Mouse (Mus musculus) cortical plate, adult 2 months (tissue): ENCODE measurements around the gene Cdsn. TPM values are rescaled to one million over a fixed set of nuclear protein-coding genes. Genes with fewer than 3 reads are reported as not detected.
A peak's percentile ranks its signal among the peaks of the same experiment; 100 is the strongest.

ENCODE experiments used
- H3K27ac ChIP-seq: fragments of 200-500 bp; 2 replicates; pipeline ENCODE4 v1.5.1; 2012; ENCODE audit warnings: low read length, control low read depth, inconsistent platforms; ENCODE audit not compliant: insufficient read depth
- H3K4me1 ChIP-seq: fragments of 200-500 bp; 2 replicates; pipeline ENCODE4 v1.6.1; 2011; ENCODE audit warnings: low read length; ENCODE audit not compliant: control insufficient read depth, insufficient read depth
- H3K4me3 ChIP-seq: fragments of 200-500 bp; 2 replicates; pipeline ENCODE4 v1.5.1; 2011; ENCODE audit warnings: mild to moderate bottlenecking, low read length, control low read depth; ENCODE audit not compliant: insufficient read depth
- CTCF ChIP-seq: fragments of 200-500 bp; IDR thresholded peaks from 2 replicates; pipeline ENCODE4 v1.5.1; 2011; ENCODE audit warnings: mild to moderate bottlenecking, control low read depth, low read length; ENCODE audit not compliant: insufficient read depth; ENCODE audit errors: extremely low read depth
- POLR2A ChIP-seq: fragments of 200-500 bp; IDR thresholded peaks from 2 replicates; pipeline ENCODE4 v1.6.1; 2011; ENCODE audit warnings: mild to moderate bottlenecking, low read length, control low read depth; ENCODE audit not compliant: insufficient read depth; ENCODE audit errors: extremely low read depth
- polyA plus RNA-seq: library from polyadenylated mRNA; depleted of rRNA; stranded (reverse); fragments of >200 nt; gene quantifications from 2 replicates; pipeline ENCODE4 v1.2.3, GENCODE M21; 2012

Cdsn gene
- polyA plus RNA-seq, 1 experiment, result 1.9 TPM

DNA sequence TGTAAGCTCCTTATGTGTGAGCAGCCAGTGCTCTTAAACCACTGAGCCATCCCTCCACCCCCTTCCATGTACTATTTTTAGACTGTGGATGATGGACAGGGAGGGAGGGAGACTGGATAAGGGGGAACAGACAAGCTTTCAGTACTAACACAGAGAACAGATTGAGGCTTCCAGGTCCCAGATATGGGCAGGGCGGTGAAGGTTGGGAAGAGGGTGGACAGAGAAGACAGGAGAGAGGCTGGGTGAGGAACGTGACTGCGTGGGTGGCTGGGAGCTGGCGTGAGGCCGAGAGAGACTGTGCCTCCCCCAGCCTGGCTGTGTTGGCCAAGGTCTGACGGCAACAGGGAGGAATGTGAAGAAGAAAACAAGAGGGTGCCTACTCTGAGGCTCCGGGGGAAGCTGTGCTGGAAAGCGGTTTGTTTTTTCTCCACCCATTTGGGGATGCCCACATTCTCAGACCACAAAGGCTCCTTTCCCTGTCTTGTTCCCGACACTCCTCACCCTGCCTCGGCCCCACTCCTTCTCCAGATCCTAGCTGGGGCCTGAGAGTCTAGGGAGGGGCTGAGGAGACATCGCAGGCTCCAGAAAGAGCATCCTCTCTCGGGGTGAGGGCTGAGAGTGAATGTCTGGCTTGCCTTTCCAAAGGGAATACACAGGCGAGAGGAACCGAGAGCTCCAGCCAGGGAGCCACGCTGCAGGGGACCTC is 2.3 kb upstream of the Cdsn start:
- Histone ChIP-seq H3K4me1 (peaks cover 2% of the 10 kb centered on the region; the same call in 1 of the 2 replicates), H3K4me3 (no peak overlapping the region)

DNA sequence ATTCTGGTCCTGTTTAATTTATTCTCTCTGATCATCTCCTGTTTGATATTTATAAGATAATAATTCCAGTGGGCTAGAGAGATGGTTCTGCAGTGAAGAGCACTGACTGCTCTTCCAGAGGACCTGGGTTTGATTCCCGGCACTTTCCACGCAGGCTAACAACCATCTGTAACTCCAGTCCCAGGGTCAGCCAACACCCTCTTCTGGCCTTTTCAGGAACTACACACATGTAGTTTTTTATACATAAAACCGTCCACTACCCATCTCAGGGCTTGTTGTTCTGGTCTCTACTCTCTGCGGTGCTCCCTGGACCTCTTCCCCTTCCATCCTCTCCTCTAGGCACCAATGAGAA is 1.8 kb upstream of the Cdsn start:
- Histone ChIP-seq H3K27ac (no peak overlapping the region), H3K4me3 (no peak overlapping the region), H3K4me1 (peaks cover 2% of the 10 kb centered on the region; the same call in 1 of the 2 replicates)
- TF ChIP-seq POLR2A, result no peak
- no peak for TF ChIP-seq CTCF

More for the DNA sequence above, 2.3 kb upstream of the Cdsn start:
- H3K27ac ChIP-seq, result peak overlapping the region; percentile 51; the same call in 1 of the 2 replicates
- TF ChIP-seq CTCF, result no peak
- TF ChIP-seq POLR2A, result peak; percentile 30; the same call in 1 of the 2 replicates

DNA sequence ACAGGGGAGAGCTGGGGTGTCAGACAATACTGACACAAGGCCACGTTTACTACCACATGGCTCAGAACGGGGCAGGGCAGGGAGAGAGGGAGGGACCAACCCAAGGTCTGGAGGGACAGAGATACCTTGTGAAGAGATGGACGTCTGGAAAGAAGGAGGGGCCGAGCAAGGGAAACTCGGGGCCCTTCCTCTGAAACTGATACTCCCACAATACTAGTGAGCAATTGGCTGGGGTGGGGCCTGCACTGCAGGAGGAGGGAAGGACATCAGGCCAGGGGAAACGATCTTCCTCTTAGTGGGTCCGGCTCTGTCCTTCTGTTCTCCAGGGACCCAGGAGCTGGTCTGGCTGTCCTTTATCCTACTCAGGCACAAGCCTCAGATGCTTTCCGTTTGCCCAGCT is 1.1 kb upstream of the Cdsn start:
- Histone ChIP-seq H3K27ac (no peak overlapping the region), H3K4me1 (peaks cover 2% of the 10 kb centered on the region; the same call in 1 of the 2 replicates), H3K4me3 (no peak overlapping the region)
- no peak for TF ChIP-seq CTCF

DNA sequence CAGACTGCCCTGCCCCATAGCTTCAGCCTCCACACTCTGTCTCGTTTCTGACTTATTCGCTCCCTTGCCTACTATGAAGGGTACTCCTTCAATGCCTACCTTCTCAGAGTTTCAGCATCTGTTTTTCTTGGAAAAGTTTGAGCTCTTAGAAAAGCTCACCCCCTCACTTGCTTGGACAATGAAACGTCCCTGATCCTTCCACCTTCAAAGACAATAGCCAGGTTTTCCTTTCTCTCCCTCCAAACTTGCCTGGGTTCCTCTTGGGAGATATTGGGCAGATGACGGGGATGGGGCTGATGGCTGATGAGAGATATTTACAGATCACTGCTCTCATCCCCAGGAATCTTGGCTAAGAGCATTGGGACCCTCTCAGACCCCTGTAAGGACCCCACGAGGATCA is 2.4 kb downstream of the Cdsn start:
- no peak for TF ChIP-seq CTCF
- no peak for TF ChIP-seq POLR2A
- H3K27ac ChIP-seq, result no peak overlapping the region
- H3K4me1 ChIP-seq, result peaks cover 2% of the 10 kb centered on the region; the same call in 1 of the 2 replicates
- H3K4me3 ChIP-seq, result no peak overlapping the region

DNA sequence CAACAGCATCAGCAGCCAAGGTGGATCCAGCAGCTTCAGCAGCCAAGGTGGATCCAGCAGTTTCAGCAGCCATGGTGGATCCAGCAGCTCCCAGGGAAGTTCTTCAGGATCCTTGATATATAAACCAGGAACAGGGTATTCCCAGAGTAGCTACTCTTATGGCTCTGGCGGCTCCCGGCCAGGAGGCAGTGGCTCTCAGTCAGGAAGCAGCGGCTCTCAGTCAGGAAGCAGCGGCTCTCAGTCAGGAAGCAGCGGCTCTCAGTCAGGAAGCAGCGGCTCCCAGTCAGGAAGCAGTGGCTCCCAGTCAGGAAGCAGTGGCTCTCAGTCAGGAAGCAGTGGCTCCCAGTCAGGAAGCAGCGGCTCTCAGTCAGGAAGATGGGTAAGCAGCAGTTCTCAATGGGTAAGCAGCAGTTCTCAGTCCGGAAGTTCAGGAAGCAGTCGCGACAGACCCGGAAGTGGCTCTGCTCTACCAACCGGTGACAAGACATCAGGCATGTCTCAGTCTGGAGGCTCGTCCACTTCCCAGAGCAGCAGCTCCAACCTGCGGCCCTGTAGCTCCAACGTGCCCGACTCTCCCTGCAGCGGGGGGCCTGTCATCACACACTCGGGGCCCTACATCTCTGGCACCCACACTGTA is 3.0 kb downstream of the Cdsn start:
- Histone ChIP-seq H3K4me3 (no peak overlapping the region), H3K4me1 (peaks cover under 1% of the 10 kb centered on the region; the same call in 1 of the 2 replicates), H3K27ac (no peak overlapping the region)
- no peak for TF ChIP-seq POLR2A
- TF ChIP-seq CTCF, result no peak

DNA sequence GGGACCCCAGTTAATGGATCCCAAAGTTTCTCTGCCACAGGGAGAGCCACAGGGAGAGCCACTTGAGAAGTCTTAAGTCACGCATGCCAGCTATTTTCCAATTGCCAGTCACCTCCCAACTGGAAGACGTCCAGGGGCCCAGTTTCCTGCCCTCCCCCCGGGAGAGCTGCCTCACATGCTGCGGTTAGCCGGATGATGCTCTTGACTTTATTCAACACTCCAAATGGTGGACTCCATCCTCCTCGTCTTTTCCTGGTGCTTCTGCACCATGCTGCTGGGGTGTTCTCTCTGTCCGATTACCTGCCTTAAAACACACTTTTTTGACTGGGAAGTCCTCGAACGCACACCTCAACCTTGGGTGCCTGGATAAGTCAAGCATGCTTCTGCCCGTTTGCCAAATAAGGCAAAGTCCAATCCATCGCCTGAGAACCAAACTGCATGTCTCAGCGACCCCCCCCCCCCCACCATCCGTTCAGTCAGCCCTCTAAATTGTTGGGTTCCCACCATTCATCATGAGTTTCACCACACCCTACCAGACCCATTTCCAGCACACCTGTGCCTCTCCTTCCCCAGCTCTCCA is 4.3 kb downstream of the Cdsn start:
- Histone ChIP-seq H3K4me1 (no peaks in the 10 kb centered on the region), H3K27ac (no peak overlapping the region), H3K4me3 (no peak overlapping the region)
- TF ChIP-seq CTCF, result no peak

DNA sequence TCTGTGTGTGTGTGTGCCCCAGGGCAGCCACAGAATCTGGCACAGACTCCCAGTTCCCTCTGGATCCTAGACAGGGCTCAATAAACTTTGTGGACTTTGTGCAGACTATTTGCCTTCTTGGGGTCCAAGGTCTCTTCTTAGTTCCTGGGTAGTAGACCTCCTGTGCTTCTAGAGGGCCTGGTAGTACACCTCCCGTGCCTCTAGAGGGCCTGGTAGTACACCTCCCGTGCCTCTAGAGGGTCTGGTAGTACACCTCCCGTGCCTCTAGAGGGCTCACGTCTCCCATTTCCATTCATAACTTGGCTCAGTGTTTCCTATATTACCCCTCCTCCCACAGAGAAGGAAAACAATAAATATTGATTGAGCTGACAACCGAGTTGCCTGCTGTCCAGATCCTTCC is 4.9 kb downstream of the Cdsn start:
- TF ChIP-seq POLR2A (no peak), CTCF (peak; percentile 79)
- Histone ChIP-seq H3K27ac (no peak overlapping the region), H3K4me3 (no peak overlapping the region), H3K4me1 (no peaks in the 10 kb centered on the region)

DNA sequence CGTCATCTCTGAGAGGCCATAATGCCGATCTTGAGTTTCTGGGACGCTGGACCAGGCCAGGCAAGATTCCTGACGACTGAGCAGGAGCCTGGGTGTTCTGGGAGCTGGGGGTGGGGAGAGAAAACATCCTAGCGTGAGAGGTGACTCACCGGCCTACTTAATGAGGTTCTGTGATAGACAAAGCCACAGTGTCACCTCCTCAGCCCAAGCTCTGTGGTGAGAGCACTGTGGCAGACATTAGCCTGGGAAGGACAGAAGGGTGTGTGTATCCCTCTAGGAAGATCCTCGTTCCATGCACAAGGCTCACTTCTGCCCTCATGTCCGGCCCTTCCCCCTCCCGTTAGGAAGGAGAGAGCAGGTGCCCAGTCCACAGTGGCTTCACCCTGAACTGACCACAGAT is 5.4 kb downstream of the Cdsn start:
- TF ChIP-seq CTCF, result no peak
- no peak for TF ChIP-seq POLR2A
- Histone ChIP-seq H3K4me3 (no peak overlapping the region), H3K27ac (no peak overlapping the region), H3K4me1 (no peaks in the 10 kb centered on the region)

DNA sequence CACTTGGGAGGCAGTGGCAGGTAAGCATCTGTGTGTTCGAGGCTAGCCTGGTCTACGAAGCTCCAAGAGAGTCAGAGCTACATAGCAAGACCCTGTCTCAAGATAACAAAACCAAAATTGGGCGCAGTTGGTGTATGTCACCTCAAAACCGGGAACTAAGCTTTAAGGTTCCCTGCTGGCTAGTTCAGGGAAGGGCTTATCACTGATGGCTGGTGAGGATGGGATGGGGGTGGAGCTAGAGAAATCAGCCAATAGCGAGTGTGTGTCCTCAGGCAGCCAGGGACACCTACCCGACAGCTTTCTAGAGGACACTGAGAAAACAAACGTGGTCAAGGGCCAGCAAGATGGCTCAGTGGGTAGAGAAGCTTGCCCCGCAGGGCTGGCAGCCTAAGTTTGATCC is 6.3 kb downstream of the Cdsn start:
- H3K4me3 ChIP-seq, result no peak overlapping the region
- TF ChIP-seq CTCF, result no peak
- TF ChIP-seq POLR2A, result no peak
- no peaks in the 10 kb centered on the region for H3K4me1 ChIP-seq
- no peak overlapping the region for H3K27ac ChIP-seq

DNA sequence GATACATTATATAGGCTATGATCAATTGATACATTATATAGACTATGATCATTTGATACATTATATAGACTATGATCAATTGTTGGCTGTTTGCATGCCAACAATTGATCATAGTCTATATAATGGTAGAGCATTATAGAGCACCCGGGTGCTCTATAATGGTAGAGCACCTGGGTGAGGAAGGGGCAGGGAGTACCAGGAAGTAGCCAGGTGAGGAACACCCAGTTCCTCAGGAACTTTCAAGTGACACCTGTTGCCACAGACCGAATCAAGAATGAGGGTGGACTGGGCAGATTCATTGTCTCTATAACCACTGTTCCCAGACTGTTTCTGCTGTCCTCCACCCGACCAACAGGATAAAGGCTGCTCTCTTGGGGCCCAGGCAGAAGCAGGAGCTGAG is 15.2 kb downstream of the Cdsn start, which contains the start of gene 2300002M23Rik:
Gene 2300002M23Rik, plus strand, starts transcription at position 301 of the 400 bp plus-strand sequence.
- no peak within 1 kb of the TSS for H3K4me3 ChIP-seq
- H3K4me1 ChIP-seq, result no peaks in the 10 kb centered on the region
- H3K27ac ChIP-seq, result no peak within 1 kb of the TSS
- TF ChIP-seq POLR2A (no peak), CTCF (no peak)
